Mouse (Mus musculus) heart, embryonic 14.5 days (tissue): Measurements from ENCODE around the gene Gprin3. TPM values are rescaled to one million over a fixed set of nuclear protein-coding genes. Genes with fewer than 3 reads are reported as not detected.

ENCODE experiments used
- polyA plus RNA-seq: library from polyadenylated mRNA; unstranded; fragments of >200 nt; fragmentation: Nextera tagmentation; extraction: Ambion mirVana; gene quantifications from 2 replicates; pipeline ENCODE4 v1.2.1, GENCODE M21; 2014

Gene Gprin3
- polyA plus RNA-seq, 1 experiment from 2014 or later: 7.3 TPM

Other genes starting within 250 kb of the Gprin3 start
- 14.3 and 18.8 TPM in 2 replicates for gene Tigd2, start 217.4 kb downstream of the Gprin3 start, polyA plus RNA-seq